In the genomic region with DNA sequence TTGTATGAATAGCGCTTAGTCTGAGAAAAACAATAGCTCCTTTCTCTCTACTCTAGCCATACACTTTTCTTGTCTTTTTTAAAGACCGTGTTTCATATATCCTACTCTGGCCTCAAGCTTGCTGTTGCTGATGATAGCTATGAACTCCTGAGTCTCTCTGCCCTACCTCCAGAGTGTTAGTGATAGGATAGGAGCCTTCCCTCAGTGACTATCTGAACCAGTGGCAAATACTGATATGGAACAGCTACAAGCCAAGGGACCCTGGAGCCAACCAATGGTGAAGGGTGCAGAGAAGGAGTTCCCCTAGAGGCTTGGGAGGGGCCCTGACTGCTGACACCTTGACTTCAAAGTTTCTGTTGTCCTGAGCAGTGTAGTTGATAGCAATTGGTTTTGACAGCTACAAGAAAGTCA, we compare ENCODE assay signal across 18 mouse cellular contexts. TPM values are rescaled to one million over a fixed set of nuclear protein-coding genes. Genes with fewer than 3 reads are reported as not detected.
DNase-seq lines count a peak whose midpoint lies in the region; ATAC-seq and TF ChIP-seq lines count a peak whose summit lies in the region.
"Had no signal": no experiment of that assay in that cellular context is flagged by ENCODE, and none has a peak within 500 bp of the region (broad histone marks: within the 10 kb centered on the region; RNA-seq: fewer than 3 reads in every experiment).

No protein-coding gene starts in this region.

- H3K79me2 ChIP-seq in MEL (ENCODE audit: control insufficient read depth, insufficient read depth, low read length, poor library complexity), result no peaks in the 10 kb centered on the region

- no peak overlapping the region for H3K4me3 ChIP-seq in heart, embryonic 10.5 days
- peak overlapping the region in 1 of 2 experiments; percentile 31; a peak in 3 of 4 replicates for H3K4me3 ChIP-seq in MEL (ENCODE audit: control insufficient read depth in 1 of 2, insufficient read depth in 1 of 2, low read depth in 2 of 2, low read length in 2 of 2)
- no peak overlapping the region; the same call in 1 of the 2 replicates for H3K4me3 ChIP-seq in liver, embryonic 15.5 days (replicated peaks)
- H3K4me3 ChIP-seq in midbrain, embryonic 13.5 days (replicated peaks), result no peak overlapping the region
- H3K4me3 ChIP-seq in midbrain, embryonic 11.5 days (ENCODE audit: low read depth, low read length), result no peak overlapping the region
- H3K4me3 ChIP-seq: left cerebral cortex, adult 2 months; limb, embryonic 12.5 days; neural tube, embryonic 12.5 days had no signal

- DNase-seq in heart, embryonic 10.5 days (ENCODE audit: low spot score), result peak; percentile 93
- no peak for DNase-seq in heart, postnatal 14 days
- peak; percentile 97 for DNase-seq in MEL (ENCODE audit: low read depth, low spot score)
- no peak for DNase-seq in urinary bladder, postnatal 14 days (ENCODE audit: low spot score)
- DNase-seq in midbrain, embryonic 11.5 days (ENCODE audit: low spot score, missing footprints), result no peak
- DNase-seq: B cell, adult 2 months; cerebellum, adult 18-20 months; heart, postnatal 4 days; kidney, adult 11 months; lung, postnatal 10 days; midbrain, embryonic 14.5 days; right cerebral cortex, postnatal 4 days had no signal

- peaks cover 41% of the 10 kb centered on the region for H3K27me3 ChIP-seq in heart, embryonic 10.5 days (ENCODE audit: insufficient read depth, poor library complexity, severe bottlenecking)
- H3K27me3 ChIP-seq in MEL (ENCODE audit: control insufficient read depth in 1 of 2, insufficient read depth in 2 of 2, low read length in 2 of 2), result no peaks in the 10 kb centered on the region
- H3K27me3 ChIP-seq in liver, embryonic 15.5 days, result no peaks in the 10 kb centered on the region
- H3K27me3 ChIP-seq in midbrain, embryonic 13.5 days, result no peaks in the 10 kb centered on the region; the same call in 1 of the 2 replicates
- no peaks in the 10 kb centered on the region for H3K27me3 ChIP-seq in midbrain, embryonic 11.5 days (ENCODE audit: control insufficient read depth, insufficient read depth, low read length)
- H3K27me3 ChIP-seq: limb, embryonic 12.5 days had no signal

- TF ChIP-seq POLR2A in MEL (IDR thresholded peaks at IDR 0.05; ENCODE audit: control insufficient read depth in 1 of 2, insufficient read depth in 1 of 2, low read depth in 1 of 2, low read length in 2 of 2, poor library complexity in 1 of 2), result peak in 1 of 2 experiments; percentile 61; a peak in 2 of 4 replicates

- no peak for TF ChIP-seq RAD21 in MEL (IDR thresholded peaks at IDR 0.05; ENCODE audit: low read depth, low read length)

- H3K4me1 ChIP-seq in heart, embryonic 10.5 days, result peaks cover 9% of the 10 kb centered on the region
- peaks cover 50 to 53% of the 10 kb centered on the region in 2 experiments for H3K4me1 ChIP-seq in MEL (ENCODE audit: control insufficient read depth in 1 of 2, insufficient read depth in 2 of 2, low read length in 2 of 2)
- peaks cover 86% of the 10 kb centered on the region for H3K4me1 ChIP-seq in liver, embryonic 15.5 days (replicated peaks)
- 0 out of 2 replicates have a peak, but pooled peaks cover 2% of the 10 kb centered on the region for H3K4me1 ChIP-seq in midbrain, embryonic 13.5 days (replicated peaks)
- H3K4me1 ChIP-seq in midbrain, embryonic 11.5 days (ENCODE audit: control insufficient read depth, insufficient read depth, low read length), result 0 out of 2 replicates have a peak, but pooled peaks cover 3% of the 10 kb centered on the region
- H3K4me1 ChIP-seq: limb, embryonic 12.5 days; neural tube, embryonic 12.5 days had no signal

- no peaks in the 10 kb centered on the region for H3K9me3 ChIP-seq in heart, embryonic 10.5 days
- no peaks in the 10 kb centered on the region for H3K9me3 ChIP-seq in MEL (replicated peaks; ENCODE audit: insufficient read depth, low read length)
- no peaks in the 10 kb centered on the region for H3K9me3 ChIP-seq in liver, embryonic 15.5 days (replicated peaks)
- H3K9me3 ChIP-seq in midbrain, embryonic 13.5 days, result no peaks in the 10 kb centered on the region
- no peaks in the 10 kb centered on the region for H3K9me3 ChIP-seq in midbrain, embryonic 11.5 days (ENCODE audit: control insufficient read depth, low read length)
- H3K9me3 ChIP-seq: limb, embryonic 12.5 days; neural tube, embryonic 12.5 days had no signal

- peak; percentile 92 for ATAC-seq in erythroblast, adult 5-6 weeks (replicated peaks; ENCODE audit: low FRiP score, poor library complexity, severe bottlenecking)
- ATAC-seq in liver, embryonic 15.5 days (ENCODE audit: insufficient read depth), result peak; percentile 98
- no peak for ATAC-seq in midbrain, embryonic 13.5 days
- no peak for ATAC-seq in midbrain, embryonic 11.5 days (ENCODE audit: low FRiP score)

- no peak overlapping the region; the same call in 1 of the 2 replicates for H3K27ac ChIP-seq in heart, embryonic 10.5 days
- H3K27ac ChIP-seq in MEL (ENCODE audit: control insufficient read depth, low read depth, low read length), result peak overlapping the region; percentile 89
- H3K27ac ChIP-seq in liver, embryonic 15.5 days (replicated peaks), result peak overlapping the region; percentile 89
- no peak overlapping the region for H3K27ac ChIP-seq in midbrain, embryonic 13.5 days
- H3K27ac ChIP-seq in midbrain, embryonic 11.5 days (ENCODE audit: low read depth, low read length), result no peak overlapping the region
- H3K27ac ChIP-seq: left cerebral cortex, adult 2 months; limb, embryonic 12.5 days; neural tube, embryonic 12.5 days had no signal

- H3K36me3 ChIP-seq in heart, embryonic 10.5 days, result no peaks in the 10 kb centered on the region
- H3K36me3 ChIP-seq in MEL (ENCODE audit: control insufficient read depth in 1 of 2, insufficient read depth in 2 of 2, low read length in 2 of 2), result peaks cover 0 to 53% of the 10 kb centered on the region in 2 experiments; a peak in 2 of 4 replicates
- no peaks in the 10 kb centered on the region for H3K36me3 ChIP-seq in liver, embryonic 15.5 days (replicated peaks)
- no peaks in the 10 kb centered on the region for H3K36me3 ChIP-seq in midbrain, embryonic 13.5 days
- no peaks in the 10 kb centered on the region for H3K36me3 ChIP-seq in midbrain, embryonic 11.5 days (ENCODE audit: control insufficient read depth, insufficient read depth, low read length)
- H3K36me3 ChIP-seq: limb, embryonic 12.5 days; neural tube, embryonic 12.5 days had no signal

- TF ChIP-seq EP300 in MEL (IDR thresholded peaks at IDR 0.05; ENCODE audit: low read depth in 1 of 2, low read length in 2 of 2), result peak; percentile 84 to 91

- peak overlapping the region; percentile 48 for H3K9ac ChIP-seq in MEL (ENCODE audit: control insufficient read depth, low read depth, low read length, poor library complexity, severe bottlenecking)
- H3K9ac ChIP-seq in liver, embryonic 15.5 days, result no peak overlapping the region
- no peak overlapping the region for H3K9ac ChIP-seq in midbrain, embryonic 13.5 days (replicated peaks)
- H3K9ac ChIP-seq in midbrain, embryonic 11.5 days (ENCODE audit: low read length), result no peak overlapping the region
- H3K9ac ChIP-seq: limb, embryonic 12.5 days; neural tube, embryonic 12.5 days had no signal

- H3K4me2 ChIP-seq in liver, embryonic 15.5 days, result peak overlapping the region; percentile 57
- H3K4me2 ChIP-seq in midbrain, embryonic 13.5 days (replicated peaks), result no peak overlapping the region
- H3K4me2 ChIP-seq in midbrain, embryonic 11.5 days, result no peak overlapping the region
- H3K4me2 ChIP-seq: limb, embryonic 12.5 days; neural tube, embryonic 12.5 days had no signal

- intact Hi-C loops in heart, postnatal 14 days (cut with DNase I), result no loop called here

- no peak for TF ChIP-seq CTCF in MEL (IDR thresholded peaks at IDR 0.05 in 2 of 3, conservative IDR thresholded peaks at IDR 0.05 in 1 of 3; ENCODE audit: control insufficient read depth in 1 of 3, insufficient read depth in 1 of 3, low read depth in 2 of 3, low read length in 3 of 3, poor library complexity in 1 of 3, severe bottlenecking in 1 of 3)

- 70% methylated on average over 2 of the region's 2 CpGs for WGBS in heart, embryonic 10.5 days
- WGBS in liver, embryonic 15.5 days (ENCODE audit: insufficient replicate concordance), result 30% methylated on average over 2 of the region's 2 CpGs
- 30% methylated on average over 2 of the region's 2 CpGs for WGBS in midbrain, embryonic 13.5 days
- 43% methylated on average over 2 of the region's 2 CpGs for WGBS in midbrain, embryonic 11.5 days

TF ChIP-seq in MEL, 35 proteins besides CTCF, POLR2A, EP300 and RAD21 (continues in another document):
- TF ChIP-seq TAL1 (IDR thresholded peaks at IDR 0.05; ENCODE audit: low read length) (peak; percentile 58), SMC3 (IDR thresholded peaks at IDR 0.05; ENCODE audit: low read depth, low read length) (no peak), POLR2AphosphoS2 (IDR thresholded peaks at IDR 0.05; ENCODE audit: low read length) (peak; percentile 78; the same call in 1 of the 2 replicates), SIN3A (IDR thresholded peaks at IDR 0.05; ENCODE audit: low read length) (peak; percentile 86; the same call in 1 of the 2 replicates)

RNA-seq across cellular contexts. Expression of a gene that starts 14.9 kb away (rescaled TPM):
- 9.0 and 10.8 TPM in 2 replicates for polyA plus RNA-seq in heart, embryonic 10.5 days (2016; fragmentation: Nextera tagmentation; extraction: Ambion mirVana)
- 10 to 100 TPM; 25.6 to 26.5 TPM for total RNA-seq in heart, postnatal 14 days (2021)
- 49.8 and 52.1 TPM in 2 replicates for total RNA-seq in MEL (2012; rRNA removed)
- polyA plus RNA-seq in MEL (2012; ENCODE audit: insufficient read depth in 1 of 2, insufficient read length in 2 of 2, low read depth in 1 of 2, low replicate concordance in 2 of 2, missing spikeins in 1 of 2), result 100 to 1,000 TPM in 1 of 2 experiments, 10 to 100 TPM in 1; 46.4 to 137 TPM
- total RNA-seq in erythroblast, adult 5-6 weeks (2015; ENCODE audit: low replicate concordance), result 23.4 and 30.2 TPM in 2 replicates
- 25.6 and 26.8 TPM in 2 replicates for total RNA-seq in erythroblast, adult 5-6 weeks (2017; ENCODE audit: low replicate concordance)
- polyA plus RNA-seq in liver, embryonic 15.5 days (2015; fragmentation: Nextera tagmentation; extraction: Ambion mirVana), result 3.7 and 4.0 TPM in 2 replicates
- 9.3 and 9.5 TPM in 2 replicates for polyA plus RNA-seq in midbrain, embryonic 13.5 days (2015; fragmentation: Nextera tagmentation; extraction: Ambion mirVana)
- polyA plus RNA-seq in midbrain, embryonic 11.5 days (2014; fragmentation: Nextera tagmentation; extraction: Ambion mirVana), result 12.9 and 13.4 TPM in 2 replicates

RNA-seq across cellular contexts. Expression of a gene that starts 38.4 kb away (rescaled TPM):
- 7.2 and 8.9 TPM in 2 replicates for polyA plus RNA-seq in heart, embryonic 10.5 days (2016; fragmentation: Nextera tagmentation; extraction: Ambion mirVana)
- total RNA-seq in heart, postnatal 14 days (2021), result 100 to 1,000 TPM; 264 to 277 TPM
- total RNA-seq in MEL (2012; rRNA removed), result 348 and 662 TPM in 2 replicates
- polyA plus RNA-seq in MEL (2012; ENCODE audit: insufficient read depth in 1 of 2, insufficient read length in 2 of 2, low read depth in 1 of 2, low replicate concordance in 2 of 2, missing spikeins in 1 of 2), result 1,000 to 10,000 TPM in 1 of 2 experiments, not detected in 1; 4,283 TPM
- total RNA-seq in erythroblast, adult 5-6 weeks (2015; ENCODE audit: low replicate concordance), result 144 and 176 TPM in 2 replicates
- 58.3 and 69.0 TPM in 2 replicates for total RNA-seq in erythroblast, adult 5-6 weeks (2017; ENCODE audit: low replicate concordance)
- 13.3 TPM in 1 of 2 replicates, not detected in the other for polyA plus RNA-seq in liver, embryonic 15.5 days (2015; fragmentation: Nextera tagmentation; extraction: Ambion mirVana)
- polyA plus RNA-seq in midbrain, embryonic 13.5 days (2015; fragmentation: Nextera tagmentation; extraction: Ambion mirVana), result 1.7 and 6.7 TPM in 2 replicates
- polyA plus RNA-seq in midbrain, embryonic 11.5 days (2014; fragmentation: Nextera tagmentation; extraction: Ambion mirVana), result 15.1 and 25.5 TPM in 2 replicates

Comparison
In these comparisons a context has a peak if more than half of its experiments do, and no peak if none do; other contexts are left out.
1. DNase-seq: peak in heart, embryonic 10.5 days (single experiment) and MEL (single experiment); none in heart, postnatal 14 days (0 of 2), urinary bladder, postnatal 14 days (single experiment) and midbrain, embryonic 11.5 days (single experiment).
2. H3K27ac ChIP-seq: peak in MEL (single experiment) and liver, embryonic 15.5 days (single experiment); none in heart, embryonic 10.5 days (single experiment), midbrain, embryonic 13.5 days (single experiment) and midbrain, embryonic 11.5 days (single experiment).
3. ATAC-seq: peak in erythroblast, adult 5-6 weeks (single experiment) and liver, embryonic 15.5 days (single experiment); none in midbrain, embryonic 13.5 days (single experiment) and midbrain, embryonic 11.5 days (single experiment).